Mouse (Mus musculus) spleen, adult 2 months (tissue): ENCODE measurements around the gene Elmo1. TPM values are rescaled to one million over a fixed set of nuclear protein-coding genes. Genes with fewer than 3 reads are reported as not detected.

Experiments used
- DNase-seq, 2 experiments: peaks; one replicate each; pipeline versions ENCODE4 v3.0.0 to v3.0.0-alpha.2; 2012 to 2021; ENCODE audit warnings: low spot score in 2 of 2, low read depth in 1 of 2
- H3K27ac ChIP-seq: fragments of 200-500 bp; 2 replicates; pipeline ENCODE4 v1.5.1; 2012; ENCODE audit warnings: low read length, inconsistent platforms; ENCODE audit not compliant: insufficient read depth
- H3K27me3 ChIP-seq: fragments of 200-500 bp; 2 replicates; pipeline ENCODE4 v1.6.1; 2012; ENCODE audit warnings: mild to moderate bottlenecking, moderate library complexity, low read length, inconsistent platforms; ENCODE audit not compliant: control insufficient read depth, insufficient read depth
- H3K36me3 ChIP-seq: fragments of 200-500 bp; 2 replicates; pipeline ENCODE4 v1.6.1; 2012; ENCODE audit warnings: mild to moderate bottlenecking, low read length, inconsistent platforms; ENCODE audit not compliant: control insufficient read depth, insufficient read depth
- H3K4me1 ChIP-seq: fragments of 200-500 bp; 2 replicates; pipeline ENCODE4 v1.6.1; 2011; ENCODE audit warnings: inconsistent platforms; ENCODE audit not compliant: control insufficient read depth, insufficient read depth, insufficient read length
- H3K4me3 ChIP-seq: fragments of 200-500 bp; 2 replicates; pipeline ENCODE4 v1.5.1; 2011; ENCODE audit warnings: mild to moderate bottlenecking, inconsistent platforms; ENCODE audit not compliant: insufficient read depth, insufficient read length; ENCODE audit errors: extremely low read depth
- CTCF ChIP-seq: fragments of 200-500 bp; IDR thresholded peaks from 2 replicates; pipeline ENCODE4 v1.5.1; 2011; ENCODE audit warnings: mild to moderate bottlenecking, inconsistent platforms; ENCODE audit not compliant: insufficient read depth, insufficient read length, insufficient replicate concordance; ENCODE audit errors: extremely low read depth
- POLR2A ChIP-seq: fragments of 200-500 bp; IDR thresholded peaks from 2 replicates; pipeline ENCODE4 v1.6.1; 2011; ENCODE audit warnings: low read depth, low read length, inconsistent platforms
- WGBS: fragments of 180-500 bp; shearing (Covaris S2); methylation state at CpG from one replicate; pipeline ENCODE4 v1.1.7; 2018; 5-methylcytosine and 5-hydroxymethylcytosine counted together
- polyA plus RNA-seq: library from polyadenylated mRNA; depleted of rRNA; stranded (reverse); fragments of >200 nt; gene quantifications from 2 replicates; pipeline ENCODE4 v1.2.3, GENCODE M21; 2012

Gene Elmo1
- polyA plus RNA-seq, 1 experiment: 33.3 TPM

DNA sequence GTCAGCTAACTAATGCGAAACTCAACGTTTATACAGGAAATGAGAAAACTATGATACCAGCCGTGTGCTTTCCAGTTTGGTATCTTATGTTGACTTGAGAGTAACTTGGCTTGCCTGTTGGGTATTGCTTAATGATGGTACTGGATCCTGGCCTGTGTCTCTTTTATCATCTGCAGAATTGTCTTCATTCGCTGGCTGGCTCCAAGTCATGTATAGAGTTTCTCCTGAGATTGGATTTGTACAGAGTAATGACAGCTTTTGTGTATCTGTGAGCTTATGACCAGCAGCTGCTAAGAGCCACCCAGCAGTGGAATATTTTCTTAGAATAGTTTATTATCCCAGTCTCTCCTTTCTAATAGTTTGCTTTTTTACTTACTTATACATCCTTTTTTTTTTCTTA is 112.2 kb downstream of the Elmo1 start:
- Histone ChIP-seq H3K4me1 (peaks cover 8% of the 10 kb centered on the region; the same call in 1 of the 2 replicates), H3K27me3 (no peaks in the 10 kb centered on the region), H3K27ac (no peak overlapping the region), H3K4me3 (no peak overlapping the region), H3K36me3 (peaks cover under 1% of the 10 kb centered on the region)
- WGBS: 86% methylated on average over 4 of the region's 4 CpGs
- no peak for DNase-seq
- no peak for TF ChIP-seq CTCF
- no peak for TF ChIP-seq POLR2A

DNA sequence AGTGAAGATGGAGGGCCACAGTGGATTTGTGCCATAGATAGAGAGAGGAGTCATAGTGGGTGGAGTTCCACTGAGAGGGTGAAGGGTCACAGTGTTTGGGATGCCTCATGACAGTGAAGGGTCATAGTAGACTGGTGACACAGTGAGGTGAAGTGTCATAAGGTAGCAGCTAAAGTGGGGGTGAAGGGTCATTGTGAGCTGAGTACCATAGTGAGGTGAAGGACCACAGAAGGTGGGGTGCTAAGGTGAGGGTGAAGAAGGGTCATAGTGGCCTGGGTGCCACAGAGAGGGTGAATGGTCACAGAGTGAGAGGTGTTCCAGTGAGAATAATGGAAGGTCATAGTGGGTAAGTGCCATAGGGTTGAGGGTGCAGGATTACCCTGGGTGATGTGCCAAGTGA is 113.8 kb downstream of the Elmo1 start:
- H3K4me3 ChIP-seq: no peak overlapping the region
- H3K36me3 ChIP-seq: no peaks in the 10 kb centered on the region; the same call in 1 of the 2 replicates
- TF ChIP-seq POLR2A: no peak
- no peak for TF ChIP-seq CTCF
- peaks cover 15% of the 10 kb centered on the region; the same call in 1 of the 2 replicates for H3K4me1 ChIP-seq
- H3K27me3 ChIP-seq: no peaks in the 10 kb centered on the region
- no peak overlapping the region for H3K27ac ChIP-seq
- no peak for DNase-seq

GRCm38 (mm10) chr13:20205007-20205745 is 114.8 kb downstream of the Elmo1 start:
- 89% methylated on average over 12 of the region's 12 CpGs for WGBS
- H3K27me3 ChIP-seq: no peaks in the 10 kb centered on the region
- no peaks in the 10 kb centered on the region; the same call in 1 of the 2 replicates for H3K36me3 ChIP-seq
- no peak overlapping the region for H3K27ac ChIP-seq
- no peak for TF ChIP-seq CTCF
- no peak for TF ChIP-seq POLR2A
- H3K4me1 ChIP-seq: peaks cover 17% of the 10 kb centered on the region; the same call in 1 of the 2 replicates
- DNase-seq: no peak
- no peak overlapping the region for H3K4me3 ChIP-seq

GRCm38 (mm10) chr13:20205746-20206145 is 115.3 kb downstream of the Elmo1 start:
- peaks cover 17% of the 10 kb centered on the region; the same call in 1 of the 2 replicates for H3K4me1 ChIP-seq
- no peaks in the 10 kb centered on the region for H3K27me3 ChIP-seq
- DNase-seq: no peak
- peaks cover 2% of the 10 kb centered on the region; the same call in 1 of the 2 replicates for H3K36me3 ChIP-seq
- no peak overlapping the region for H3K4me3 ChIP-seq
- WGBS: 88% methylated on average over 2 of the region's 2 CpGs
- TF ChIP-seq CTCF (no peak), POLR2A (no peak)
- no peak overlapping the region for H3K27ac ChIP-seq

DNA sequence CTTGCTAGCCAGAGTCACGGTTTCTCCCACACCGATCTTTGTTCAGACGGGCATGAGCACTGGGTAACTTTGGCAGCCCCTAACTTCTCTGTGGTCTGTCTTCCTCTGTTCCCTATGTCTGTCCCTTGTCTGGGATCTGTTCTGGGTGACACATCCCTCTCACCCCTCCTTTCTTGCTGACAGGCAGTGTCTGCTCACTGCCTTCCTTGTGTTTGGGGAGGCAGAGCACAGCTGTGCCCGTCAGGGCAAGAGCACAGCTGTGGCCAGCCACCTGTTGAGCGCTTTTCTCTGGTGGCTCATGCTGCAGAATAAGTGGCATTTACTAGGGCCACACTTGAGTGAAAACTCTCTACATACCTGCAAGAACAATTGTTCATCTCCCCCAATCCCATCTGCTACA is 116.7 kb downstream of the Elmo1 start:
- DNase-seq: peak in 1 of 2 experiments; percentile 38
- Histone ChIP-seq H3K27me3 (no peaks in the 10 kb centered on the region), H3K4me3 (no peak overlapping the region), H3K36me3 (peaks cover 3% of the 10 kb centered on the region; the same call in 1 of the 2 replicates), H3K4me1 (peaks cover 17% of the 10 kb centered on the region; the same call in 1 of the 2 replicates), H3K27ac (peak overlapping the region; percentile 59)
- TF ChIP-seq POLR2A (no peak), CTCF (no peak)
- 22% methylated on average over 5 of the region's 5 CpGs for WGBS

DNA sequence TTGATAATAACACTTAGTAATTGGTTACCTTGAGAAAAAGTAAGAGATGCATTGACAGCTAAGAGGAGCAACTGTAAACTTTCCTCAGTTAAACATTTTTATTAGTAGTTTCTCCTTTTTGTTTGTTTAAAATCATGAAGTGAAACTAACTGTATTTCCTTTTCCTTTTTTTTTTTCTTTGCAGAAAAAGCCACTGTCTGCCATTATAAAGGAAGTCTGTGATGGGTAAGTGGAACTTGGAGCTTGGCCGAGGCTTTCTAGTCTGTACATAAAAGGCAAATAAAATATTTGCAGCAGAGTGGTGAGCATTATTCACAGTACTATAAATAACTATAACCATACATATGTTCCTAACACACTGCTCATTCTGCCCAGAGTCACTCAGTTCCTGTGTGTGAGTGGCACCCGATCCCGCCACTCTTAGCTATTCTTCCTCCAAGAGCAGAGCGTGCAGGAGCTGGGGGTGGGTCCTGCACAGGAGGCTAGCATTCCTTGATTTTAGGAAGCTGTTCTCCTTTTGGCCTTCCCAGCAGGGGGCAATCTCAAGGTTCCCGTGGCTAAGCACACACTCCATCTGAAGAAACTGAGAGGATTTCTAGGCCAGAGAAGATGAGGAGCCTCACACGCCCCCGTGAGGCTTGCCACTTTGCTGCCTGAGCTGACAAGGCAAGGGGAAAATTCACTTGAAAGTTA is 117.7 kb downstream of the Elmo1 start:
- TF ChIP-seq CTCF: no peak
- no peak for TF ChIP-seq POLR2A
- 26% methylated on average over 7 of the region's 7 CpGs for WGBS
- Histone ChIP-seq H3K27me3 (no peaks in the 10 kb centered on the region), H3K36me3 (peaks cover 3% of the 10 kb centered on the region; the same call in 1 of the 2 replicates), H3K4me1 (peaks cover 19% of the 10 kb centered on the region), H3K4me3 (no peak overlapping the region), H3K27ac (peak overlapping the region; percentile 95)
- DNase-seq: peak in 1 of 2 experiments; percentile 12
